8 mouse cellular contexts compared by ENCODE assay signal in genomic region chr17:56405856-56406840, GRCm38 (mm10).
DNase-seq lines count a peak whose midpoint lies in the region; ATAC-seq and TF ChIP-seq lines count a peak whose summit lies in the region.

No protein-coding gene starts in this region.

- no peak for ATAC-seq in neural tube, embryonic 13.5 days (ENCODE audit: low read depth)
- ATAC-seq in monocyte, adult 5-6 weeks (replicated peaks; ENCODE audit: insufficient number of reproducible peaks, low FRiP score, low TSS enrichment, poor library complexity, severe bottlenecking): 0 out of 2 replicates have a peak, but pooled peaks have one; percentile 19

- WGBS in cerebellum, adult 2 months: 79% methylated on average over 14 of the region's 14 CpGs
- 82% methylated on average over 14 of the region's 14 CpGs for WGBS in neural tube, embryonic 13.5 days
- WGBS in limb, embryonic 10.5 days: 90% methylated on average over 14 of the region's 14 CpGs

- peaks cover 60% of the 10 kb centered on the region for H3K36me3 ChIP-seq in neural tube, embryonic 13.5 days
- peaks cover 57% of the 10 kb centered on the region for H3K36me3 ChIP-seq in limb, embryonic 10.5 days

- peaks cover 29% of the 10 kb centered on the region for H3K4me1 ChIP-seq in cerebellum, adult 2 months (ENCODE audit: control insufficient read depth, insufficient read depth, low read length)
- H3K4me1 ChIP-seq in neural tube, embryonic 13.5 days (replicated peaks): peaks cover 35% of the 10 kb centered on the region
- peaks cover 33% of the 10 kb centered on the region for H3K4me1 ChIP-seq in limb, embryonic 10.5 days

- DNase-seq in cerebellum, postnatal 10 days: peak; percentile 63 to 71
- no peak for DNase-seq in cerebellum, adult 2 months
- no peak for DNase-seq in neural tube, embryonic 10.5 days (ENCODE audit: extremely low spot score, low spot score)
- DNase-seq in limb, embryonic 10.5 days (ENCODE audit: low spot score): no peak
- no peak for DNase-seq in frontal cortex, postnatal 36 days (ENCODE audit: low spot score in 2 of 2)
- DNase-seq in spleen, postnatal 36 days (ENCODE audit: low spot score in 2 of 2): no peak

- H3K9ac ChIP-seq in neural tube, embryonic 13.5 days: no peak overlapping the region

- TF ChIP-seq CTCF in cerebellum, adult 2 months (IDR thresholded peaks at IDR 0.05; ENCODE audit: borderline replicate concordance, insufficient read depth, low read depth, low read length): no peak

- TF ChIP-seq POLR2A in cerebellum, adult 2 months (IDR thresholded peaks at IDR 0.05; ENCODE audit: borderline replicate concordance, insufficient read depth, low read length): no peak

- H3K4me3 ChIP-seq in cerebellum, adult 2 months (replicated peaks; ENCODE audit: insufficient read depth, low read depth, low read length): no peak overlapping the region
- H3K4me3 ChIP-seq in neural tube, embryonic 13.5 days: no peak overlapping the region
- H3K4me3 ChIP-seq in limb, embryonic 10.5 days: no peak overlapping the region

- no peaks in the 10 kb centered on the region for H3K27me3 ChIP-seq in cerebellum, adult 2 months (ENCODE audit: control insufficient read depth, insufficient read depth, low read length)
- H3K27me3 ChIP-seq in neural tube, embryonic 13.5 days: no peaks in the 10 kb centered on the region
- no peaks in the 10 kb centered on the region for H3K27me3 ChIP-seq in limb, embryonic 10.5 days (ENCODE audit: low read depth, poor library complexity, severe bottlenecking)

- no peak overlapping the region for H3K4me2 ChIP-seq in neural tube, embryonic 13.5 days

- no peak overlapping the region for H3K27ac ChIP-seq in cerebellum, adult 2 months (ENCODE audit: insufficient read depth, low read length)
- peak overlapping the region; percentile 72 for H3K27ac ChIP-seq in neural tube, embryonic 13.5 days (replicated peaks)
- H3K27ac ChIP-seq in limb, embryonic 10.5 days: 0 out of 2 replicates have a peak overlapping the region, but pooled peaks have one; percentile 42

- no peaks in the 10 kb centered on the region for H3K9me3 ChIP-seq in neural tube, embryonic 13.5 days
- H3K9me3 ChIP-seq in limb, embryonic 10.5 days (replicated peaks): no peaks in the 10 kb centered on the region

Comparison
In these comparisons a context has a peak if more than half of its experiments do, and no peak if none do; other contexts are left out.
1. DNase-seq: peak in cerebellum, postnatal 10 days (2 of 2); none in cerebellum, adult 2 months (0 of 2), neural tube, embryonic 10.5 days (single experiment), limb, embryonic 10.5 days (single experiment), frontal cortex, postnatal 36 days (0 of 2) and spleen, postnatal 36 days (0 of 2).